Mouse (Mus musculus) CD8-positive naive resting alpha-beta T cell, adult 57 days (primary cell): ENCODE measurements around the gene Irf4. TPM values are rescaled to one million over a fixed set of nuclear protein-coding genes. Genes with fewer than 3 reads are reported as not detected.

Source experiments
- total RNA-seq: library from RNA; stranded (reverse); gene quantifications from one replicate; pipeline ENCODE4 v1.2.4, GENCODE M21; 2023

Gene Irf4
- total RNA-seq = 61.1 TPM

GRCm38 (mm10) chr13:30749021-30749556 lies at the start of gene Irf4:
Gene Irf4 (plus strand): TSS chr13:30749226.

Other genes with a start within 250 kb of the Irf4 start
- gene Uqcrfs1, start 203.9 kb upstream of the Irf4 start, total RNA-seq = 77.1 TPM
- gene Dusp22, start 89.2 kb upstream of the Irf4 start, total RNA-seq = 5.5 TPM
- gene Hus1b, start 198.5 kb downstream of the Irf4 start, total RNA-seq = 2.5 TPM
- 68.1 TPM for gene Exoc2, start 224.9 kb downstream of the Irf4 start, total RNA-seq
- gene Gm5447, start 225.0 kb downstream of the Irf4 start, total RNA-seq = not detected